Mouse (Mus musculus) layer of hippocampus, adult 11-12 months (tissue): Measurements from ENCODE around the gene Gm20388.

ENCODE experiments used
- DNase-seq: peaks from one replicate; pipeline ENCODE4 v3.0.0; 2022; ENCODE audit warnings: low spot score

Gene Gm20388

GRCm38 (mm10) chr8:123684806-123685205 lies 3774.2 kb downstream of the Gm20388 start:
- DNase-seq: no peak

GRCm38 (mm10) chr8:123685477-123685876 lies 3774.8 kb downstream of the Gm20388 start:
- DNase-seq: no peak

DNA sequence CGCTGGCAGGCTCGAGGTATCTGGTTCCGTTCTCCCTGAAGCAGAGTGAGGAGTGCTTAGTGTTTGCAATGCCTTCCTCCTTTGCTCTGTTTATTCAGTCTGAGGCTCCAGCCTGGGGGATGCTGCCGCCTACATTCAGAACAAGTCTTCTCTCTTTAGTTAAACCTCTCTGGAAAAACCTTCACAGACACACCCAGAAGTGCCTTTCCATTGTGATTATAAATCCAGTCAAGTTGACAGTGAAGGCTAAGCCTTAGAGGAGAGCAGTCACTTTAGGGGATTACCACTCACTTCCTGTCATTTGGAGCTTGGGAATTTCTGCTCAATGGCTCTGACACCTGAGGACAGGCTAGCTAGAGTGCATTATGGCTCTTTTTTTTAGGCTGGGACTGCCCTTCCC lies 3777.2 kb downstream of the Gm20388 start:
- no peak for DNase-seq

DNA sequence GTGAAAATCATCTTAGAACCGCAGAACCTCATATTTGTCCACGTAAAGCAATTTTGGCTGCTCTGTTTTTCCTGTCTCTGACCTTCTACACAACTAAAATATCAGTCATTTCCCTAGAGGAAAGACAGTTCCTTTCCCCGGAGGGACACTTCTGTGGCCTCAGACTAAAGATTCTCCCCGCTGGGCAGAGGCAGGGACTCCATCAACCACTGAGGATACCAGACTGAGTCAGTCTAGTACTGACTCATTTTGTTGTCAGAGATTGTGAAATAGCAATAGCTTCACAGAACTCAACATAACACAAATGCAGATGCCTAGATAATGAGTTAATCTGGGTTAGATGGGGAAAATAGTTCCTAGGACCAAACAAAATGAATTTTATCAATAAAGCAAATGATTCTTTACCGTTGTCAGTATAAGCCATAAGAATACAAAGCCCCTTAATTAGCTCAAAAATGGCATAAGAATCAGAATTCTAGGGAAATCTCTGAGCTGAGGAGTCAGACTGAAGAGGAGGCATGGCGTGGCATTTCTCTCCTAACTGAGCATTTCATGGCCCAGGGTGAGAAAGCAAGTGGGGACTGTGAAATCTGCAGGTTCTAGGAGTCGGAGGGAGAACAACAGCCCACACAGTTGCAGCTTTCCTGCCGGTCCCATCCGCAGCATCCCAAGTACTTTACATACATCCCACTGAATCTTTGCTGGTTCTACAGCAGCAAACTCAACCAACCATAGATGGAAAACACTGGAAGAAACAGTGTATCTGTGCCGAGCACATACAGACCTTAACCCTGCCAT lies 3781.7 kb downstream of the Gm20388 start:
- no peak for DNase-seq

GRCm38 (mm10) chr8:123696167-123696566 lies 3785.5 kb downstream of the Gm20388 start:
- no peak for DNase-seq

DNA sequence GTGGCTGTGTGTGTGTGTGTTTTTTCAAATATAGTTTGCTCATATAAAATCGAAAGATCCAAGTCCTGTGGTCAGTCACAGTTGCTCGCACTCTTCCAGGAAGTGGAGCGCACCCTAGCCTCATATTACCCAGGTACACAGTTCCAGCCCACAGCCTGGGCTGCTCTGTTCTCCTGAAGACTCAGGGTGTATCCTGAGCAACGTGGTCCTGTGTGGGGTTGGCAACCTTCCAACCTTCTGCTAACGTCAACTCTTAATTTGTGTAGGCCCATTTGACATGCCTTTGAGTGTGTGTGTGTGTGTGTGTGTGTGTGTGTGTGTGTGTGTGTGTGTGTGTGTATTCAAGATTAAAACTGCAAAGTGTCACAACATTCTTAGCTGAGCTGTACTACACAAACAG lies 3786.7 kb downstream of the Gm20388 start:
- no peak for DNase-seq

GRCm38 (mm10) chr8:123700399-123701070 lies 3789.9 kb downstream of the Gm20388 start:
- no peak for DNase-seq

GRCm38 (mm10) chr8:123701952-123702587 lies 3791.4 kb downstream of the Gm20388 start:
- no peak for DNase-seq

DNA sequence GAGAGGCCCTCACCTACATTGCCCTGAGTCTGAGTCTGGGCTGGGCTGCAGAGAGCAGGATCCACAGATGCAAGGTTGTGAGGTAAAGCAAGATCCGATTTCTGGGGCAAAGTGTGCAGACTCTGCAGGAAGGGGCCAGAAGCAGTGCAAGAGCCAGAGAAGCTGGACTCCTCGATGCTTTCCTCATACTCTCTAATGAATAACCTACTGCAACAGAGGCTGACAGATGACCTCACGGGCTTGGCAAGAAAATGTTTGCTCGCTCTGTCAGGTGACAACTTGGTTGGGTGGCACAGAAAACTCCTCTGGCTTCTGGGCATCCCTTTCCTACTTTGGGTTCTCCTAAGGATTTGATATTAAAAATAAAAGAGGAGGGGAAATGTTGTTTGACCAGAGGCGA lies 3794.7 kb downstream of the Gm20388 start:
- no peak for DNase-seq

DNA sequence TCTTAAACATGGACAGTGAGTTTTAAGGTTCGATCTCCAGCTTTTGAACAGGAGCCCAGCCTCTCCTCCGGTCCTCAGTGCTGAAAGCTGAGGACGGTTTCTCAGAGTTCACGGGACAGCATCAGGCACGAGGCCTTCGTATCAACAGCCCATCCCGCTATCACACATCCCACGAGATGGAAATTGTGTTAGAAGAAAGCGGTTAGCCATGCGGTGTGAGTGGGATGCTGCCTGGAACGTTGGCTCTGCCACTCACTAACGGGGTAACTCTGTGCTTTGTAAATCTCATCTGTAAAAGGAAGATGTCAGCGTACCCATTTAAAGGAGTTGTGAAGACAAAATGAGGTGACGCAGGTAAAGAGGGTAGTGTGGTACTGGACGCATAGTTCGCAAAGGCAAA lies 3796.5 kb downstream of the Gm20388 start:
- no peak for DNase-seq

DNA sequence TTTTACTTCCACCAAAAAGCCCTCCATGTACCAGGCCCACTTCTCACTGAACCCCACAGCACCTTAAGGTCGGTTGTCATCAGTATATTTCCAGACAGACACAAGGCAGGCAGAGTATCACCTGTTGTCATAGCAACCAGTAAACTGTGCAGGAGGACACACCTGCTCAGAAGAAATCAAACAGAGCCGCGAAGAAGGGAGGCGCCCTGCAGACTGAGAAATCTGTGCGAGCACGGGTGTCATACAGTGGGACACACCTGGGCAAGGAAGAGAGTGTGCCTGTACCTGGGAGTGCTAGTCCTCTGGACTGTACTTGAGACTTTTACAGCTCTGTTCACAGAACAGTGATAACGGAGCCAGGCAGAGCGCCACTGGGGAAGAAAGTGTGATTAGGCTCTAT lies 3798.1 kb downstream of the Gm20388 start:
- DNase-seq: no peak

DNA sequence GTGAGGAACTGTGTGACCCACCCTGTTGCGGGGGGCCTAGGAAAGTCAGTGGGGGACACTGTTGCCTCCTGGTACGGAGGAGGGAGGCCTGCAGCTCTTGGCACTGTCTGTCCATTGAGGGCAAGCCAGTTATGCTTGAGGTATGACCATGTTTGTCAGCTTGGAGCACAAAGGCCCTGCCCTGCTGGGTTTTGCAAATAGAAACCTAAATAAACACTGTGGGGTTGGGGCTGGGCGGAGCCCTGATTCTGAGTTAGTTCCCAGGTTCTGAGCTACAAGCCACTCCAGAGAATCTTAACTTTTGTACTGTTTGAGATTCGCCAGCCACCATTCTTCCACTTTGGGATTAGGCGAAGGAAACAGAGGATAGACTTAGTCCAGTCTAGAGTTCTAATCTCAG lies 3799.7 kb downstream of the Gm20388 start:
- no peak for DNase-seq

GRCm38 (mm10) chr8:123714451-123714850 lies 3803.8 kb downstream of the Gm20388 start:
- no peak for DNase-seq

DNA sequence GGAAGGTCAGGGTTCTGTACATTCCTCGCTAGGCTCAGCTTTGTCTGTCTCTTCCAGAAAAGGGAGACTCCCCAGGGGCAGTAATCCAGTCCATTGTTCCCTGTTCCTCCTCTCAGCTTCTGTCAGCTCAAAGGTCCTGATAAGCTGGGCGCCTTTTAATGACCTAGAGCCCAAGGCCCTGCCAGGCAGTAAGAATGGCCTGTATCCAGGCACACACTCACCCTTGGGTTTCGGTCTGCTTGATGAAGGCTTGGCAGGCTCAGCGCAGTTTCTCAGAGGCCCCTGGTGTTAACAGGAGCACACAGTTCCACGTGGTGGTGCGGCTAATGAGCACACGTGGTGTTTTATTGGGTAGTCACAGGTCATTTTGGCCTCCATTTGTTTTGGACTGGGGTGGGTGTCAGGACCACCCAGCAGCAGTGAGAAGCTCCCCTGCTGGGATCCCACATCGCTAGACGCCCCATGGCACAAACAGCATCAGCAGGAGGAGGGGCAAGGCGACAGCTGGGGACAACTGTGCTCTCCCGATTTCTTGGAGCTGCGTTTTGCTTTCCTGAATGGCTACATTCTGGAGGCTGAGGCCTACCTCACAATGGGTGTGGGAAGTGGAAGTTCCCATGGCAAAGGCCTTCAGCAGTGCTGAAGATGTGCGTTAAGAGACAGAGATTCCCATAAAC lies 3805.4 kb downstream of the Gm20388 start:
- DNase-seq: no peak

DNA sequence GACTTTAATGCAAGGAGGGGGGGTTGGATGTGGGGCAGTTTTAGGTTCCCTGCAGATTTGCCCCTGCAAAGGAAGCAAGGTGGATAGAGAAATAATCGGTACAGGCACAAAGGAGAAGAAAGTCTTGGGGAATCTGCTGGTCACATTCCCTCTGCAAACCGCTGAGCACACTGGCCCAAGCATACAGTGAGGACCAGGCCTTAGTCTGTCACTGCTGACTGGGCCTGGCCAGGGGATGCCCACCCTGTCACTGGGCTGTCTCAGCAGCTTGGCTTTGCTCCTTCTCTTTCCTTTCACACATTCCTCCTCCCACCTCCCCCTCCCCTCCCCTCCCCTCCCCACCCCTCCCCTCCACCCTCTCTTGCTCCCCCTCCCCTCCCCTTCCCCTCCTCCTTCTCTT lies 3806.5 kb downstream of the Gm20388 start:
- no peak for DNase-seq

DNA sequence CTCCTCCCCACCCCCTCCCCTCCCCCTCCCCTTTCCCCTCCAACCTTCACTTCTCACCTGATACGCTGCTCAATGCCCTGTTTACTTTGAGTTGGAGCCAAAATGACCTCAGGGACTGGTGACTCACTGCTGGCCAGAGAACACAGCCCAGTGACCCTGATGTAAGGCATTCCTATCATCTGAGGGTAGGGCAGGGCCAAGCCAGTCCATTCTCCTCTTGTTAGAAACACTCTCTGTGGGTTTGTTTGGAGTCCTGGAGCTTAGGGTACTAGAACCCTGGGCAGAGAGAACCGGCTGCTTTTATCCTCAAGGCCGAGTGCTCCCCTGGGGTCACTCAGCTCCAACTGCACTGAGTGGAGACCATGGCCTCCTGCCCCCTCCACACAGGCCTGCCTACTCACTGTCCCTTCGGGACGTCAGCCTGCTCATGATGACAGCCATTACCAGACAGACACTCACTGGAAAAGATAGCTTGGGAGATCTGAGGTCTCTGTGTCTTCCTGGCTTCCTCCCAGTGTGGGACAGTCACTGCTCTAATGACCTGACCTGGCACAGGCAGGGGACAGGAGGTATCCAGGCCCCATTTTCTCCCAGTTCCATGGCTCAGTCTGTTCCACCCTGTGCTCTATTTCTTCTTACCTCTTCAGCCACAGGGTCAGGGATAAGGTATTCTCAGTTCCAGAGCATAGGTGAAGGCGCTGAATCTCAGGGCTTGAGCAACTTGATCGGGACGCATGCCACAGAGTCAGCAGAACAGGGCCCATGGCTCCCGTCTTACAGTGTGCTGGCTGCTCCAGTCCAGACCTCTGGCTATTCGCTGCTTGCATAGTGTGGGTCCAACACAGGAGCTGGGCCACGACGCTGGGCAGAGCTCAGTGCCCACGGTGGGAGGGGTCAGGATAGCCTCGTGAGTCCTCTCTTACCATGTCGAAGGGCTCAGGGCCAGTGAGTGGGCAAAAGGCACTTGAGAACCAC lies 3807.2 kb downstream of the Gm20388 start:
- no peak for DNase-seq

DNA sequence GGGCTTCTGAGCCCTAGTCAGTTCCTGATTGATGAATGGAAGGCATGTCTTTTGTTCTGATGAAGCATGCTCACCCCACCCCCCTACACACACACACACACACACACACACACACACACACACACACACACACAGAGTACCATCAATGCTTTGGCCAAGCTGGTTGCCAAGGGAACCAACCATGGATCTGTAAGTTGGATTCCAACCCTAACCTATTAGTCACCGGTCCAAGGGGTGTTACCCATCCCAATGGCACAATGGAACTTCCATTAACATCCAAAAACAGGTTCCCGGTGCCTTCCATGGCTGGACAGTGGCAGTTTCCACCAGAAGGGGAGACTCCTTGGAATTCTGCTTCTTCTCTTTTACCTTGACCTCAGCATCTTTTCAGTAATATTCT lies 3808.1 kb downstream of the Gm20388 start:
- DNase-seq: no peak

DNA sequence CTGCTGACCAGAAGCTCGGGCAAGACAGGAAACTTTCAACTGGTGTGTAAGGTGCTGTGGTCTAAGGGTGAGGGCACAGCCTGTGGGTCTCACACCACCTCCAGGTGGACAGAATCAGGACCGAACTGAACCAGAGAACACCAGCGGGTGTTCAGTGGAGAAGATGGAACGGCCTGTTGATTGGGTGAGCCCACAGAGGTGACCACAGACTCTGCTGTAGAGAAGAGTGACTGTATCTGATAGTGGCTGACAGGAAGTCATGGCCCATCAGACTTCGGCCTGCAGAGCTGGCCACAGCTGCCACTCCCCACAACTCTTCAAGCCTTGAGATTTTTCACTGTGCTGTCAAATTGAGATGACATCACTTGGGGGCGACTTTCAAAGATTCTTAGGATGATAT lies 3808.6 kb downstream of the Gm20388 start:
- no peak for DNase-seq

- no peak for DNase-seq
Measured at GRCm38 (mm10) chr8:123719811-123720210, 3809.2 kb downstream of the Gm20388 start.

GRCm38 (mm10) chr8:123720471-123721001 lies 3809.9 kb downstream of the Gm20388 start:
- no peak for DNase-seq

DNA sequence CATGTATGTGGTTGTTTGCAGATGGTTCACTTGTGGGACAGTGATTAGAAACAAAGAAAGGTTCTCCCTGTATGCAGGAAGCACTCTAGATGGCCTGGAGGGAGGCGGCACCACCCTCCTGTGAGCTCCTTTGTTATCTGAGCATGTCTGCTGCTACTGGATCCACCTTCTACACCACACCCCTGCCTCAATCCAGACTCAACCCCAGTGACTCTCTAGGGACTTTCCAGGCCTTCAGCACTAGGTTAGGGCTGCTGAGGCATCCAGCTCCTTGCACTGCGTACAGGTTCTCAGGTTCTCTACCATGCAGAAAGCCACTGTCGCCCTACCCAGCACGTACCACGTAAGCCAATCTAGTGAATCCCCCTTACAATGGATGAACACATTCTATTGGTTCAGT lies 3811.6 kb downstream of the Gm20388 start:
- DNase-seq: no peak
